ENCODE assay signal across 10 mouse cellular contexts in genomic region chr11:33070520-33070919, GRCm38 (mm10).
DNase-seq lines count a peak whose midpoint lies in the region; ATAC-seq lines count a peak whose summit lies in the region.
"Had no signal": no experiment of that assay in that cellular context is flagged by ENCODE, and none has a peak within 500 bp of the region (broad histone marks: within the 10 kb centered on the region; RNA-seq: fewer than 3 reads in every experiment).

No protein-coding gene starts in this region.

- 49% methylated on average over 6 of the region's 6 CpGs for WGBS in embryonic facial prominence, embryonic 15.5 days

- peak; percentile 67 for ATAC-seq in embryonic facial prominence, embryonic 15.5 days (ENCODE audit: insufficient number of reproducible peaks, low FRiP score, low TSS enrichment, low read depth)

- H3K27ac ChIP-seq in embryonic facial prominence, embryonic 15.5 days (replicated peaks): no peak overlapping the region; the same call in 1 of the 2 replicates

- no peaks in the 10 kb centered on the region for H3K36me3 ChIP-seq in embryonic facial prominence, embryonic 15.5 days

- no peaks in the 10 kb centered on the region for H3K9me3 ChIP-seq in embryonic facial prominence, embryonic 15.5 days (replicated peaks)

- intact Hi-C loops in left cerebral cortex, postnatal 25 days (cut with DNase I): no loop called here

- peaks cover 16% of the 10 kb centered on the region for H3K4me1 ChIP-seq in embryonic facial prominence, embryonic 15.5 days

- H3K4me3 ChIP-seq in embryonic facial prominence, embryonic 15.5 days (replicated peaks): no peak overlapping the region

- H3K27me3 ChIP-seq in embryonic facial prominence, embryonic 15.5 days: no peaks in the 10 kb centered on the region

- no peak overlapping the region for H3K4me2 ChIP-seq in embryonic facial prominence, embryonic 15.5 days (replicated peaks)

- H3K9ac ChIP-seq in embryonic facial prominence, embryonic 15.5 days: no peak overlapping the region

- peak; percentile 15 for DNase-seq in cerebellum, adult 11 months
- DNase-seq in cerebellum, adult 8-10 months: no peak
- DNase-seq in 3134 (ENCODE audit: extremely low read depth, insufficient read length, low spot score) (peak; percentile 32), adipocyte (ENCODE audit: low spot score) (no peak)
- peak; percentile 34 to 51 for DNase-seq in left cerebral cortex, postnatal 25 days (ENCODE audit: low spot score in 2 of 2)
- no peak for DNase-seq in heart, adult 18-20 months
- no peak for DNase-seq in thymus, postnatal 14 days
- DNase-seq: kidney, postnatal 14 days; lung, postnatal 14 days had no signal

Comparison
In these comparisons a context has a peak if more than half of its experiments do, and no peak if none do; other contexts are left out.
1. DNase-seq: peak in cerebellum, adult 11 months (single experiment), 3134 (single experiment) and left cerebral cortex, postnatal 25 days (2 of 2); none in cerebellum, adult 8-10 months (single experiment), adipocyte (single experiment), heart, adult 18-20 months (0 of 2) and thymus, postnatal 14 days (single experiment).